Mouse (Mus musculus): ENCODE measurements around the gene Tgfbr3l.

Tgfbr3l gene

GRCm38 (mm10) chr8:4265160-4265914, 17.3 kb downstream of the Tgfbr3l start:
- no peak for DNase-seq (ENCODE audit: low read depth, low spot score)

GRCm38 (mm10) chr8:4267627-4268026, 19.6 kb downstream of the Tgfbr3l start:
- no peak for DNase-seq (ENCODE audit: low read depth, low spot score)

GRCm38 (mm10) chr8:4269609-4270008, 21.6 kb downstream of the Tgfbr3l start:
- DNase-seq (ENCODE audit: low read depth, low spot score): no peak

- peak; percentile 95 for DNase-seq (ENCODE audit: low read depth, low spot score)
These were observed 27.5 kb downstream of the Tgfbr3l start, which contains the start of gene Timm44 for GRCm38 (mm10) chr8:4275275-4276110. Timm44 (minus strand) TSS chr8:4275913.

- no peak for DNase-seq (ENCODE audit: low read depth, low spot score)
These were observed 28.1 kb downstream of the Tgfbr3l start for GRCm38 (mm10) chr8:4276111-4276465.

GRCm38 (mm10) chr8:4292738-4293137, 44.7 kb downstream of the Tgfbr3l start:
- no peak for DNase-seq (ENCODE audit: low read depth, low spot score)

- no peak for DNase-seq (ENCODE audit: low read depth, low spot score)
These were observed 49.8 kb downstream of the Tgfbr3l start for GRCm38 (mm10) chr8:4297822-4298221.

Measured in brain, embryonic 18.5 days (tissue).